Mouse (Mus musculus) erythroblast, adult 5-6 weeks (primary cell): ENCODE results near the gene Rad17. TPM values are rescaled to one million over a fixed set of nuclear protein-coding genes. Genes with fewer than 3 reads are reported as not detected.

Experiments
- ATAC-seq: replicated peaks from 2 replicates; pipeline ENCODE4 v1.8.0; 2016; ENCODE audit warnings: moderate number of reproducible peaks, mild to moderate bottlenecking, moderate TSS enrichment, inconsistent platforms; ENCODE audit not compliant: poor library complexity, low FRiP score, severe bottlenecking
- total RNA-seq, 2 experiments: library from RNA; stranded (forward) in 1 of 2; stranded (reverse) in 1 of 2; fragments of 150-400 nt in 1 of 2; fragments of 200-764, 138-1000 nt in 1 of 2; gene quantifications; 2 replicates each; pipeline versions ENCODE4 v1.2.3 to v1.2.4; 2015 to 2017; ENCODE audit warnings: low replicate concordance in 2 of 2

Rad17 gene
- total RNA-seq (2015; ENCODE audit: low replicate concordance): 10.7 and 19.2 TPM in 2 replicates
- total RNA-seq (2017; ENCODE audit: low replicate concordance): 14.7 and 20.5 TPM in 2 replicates

DNA sequence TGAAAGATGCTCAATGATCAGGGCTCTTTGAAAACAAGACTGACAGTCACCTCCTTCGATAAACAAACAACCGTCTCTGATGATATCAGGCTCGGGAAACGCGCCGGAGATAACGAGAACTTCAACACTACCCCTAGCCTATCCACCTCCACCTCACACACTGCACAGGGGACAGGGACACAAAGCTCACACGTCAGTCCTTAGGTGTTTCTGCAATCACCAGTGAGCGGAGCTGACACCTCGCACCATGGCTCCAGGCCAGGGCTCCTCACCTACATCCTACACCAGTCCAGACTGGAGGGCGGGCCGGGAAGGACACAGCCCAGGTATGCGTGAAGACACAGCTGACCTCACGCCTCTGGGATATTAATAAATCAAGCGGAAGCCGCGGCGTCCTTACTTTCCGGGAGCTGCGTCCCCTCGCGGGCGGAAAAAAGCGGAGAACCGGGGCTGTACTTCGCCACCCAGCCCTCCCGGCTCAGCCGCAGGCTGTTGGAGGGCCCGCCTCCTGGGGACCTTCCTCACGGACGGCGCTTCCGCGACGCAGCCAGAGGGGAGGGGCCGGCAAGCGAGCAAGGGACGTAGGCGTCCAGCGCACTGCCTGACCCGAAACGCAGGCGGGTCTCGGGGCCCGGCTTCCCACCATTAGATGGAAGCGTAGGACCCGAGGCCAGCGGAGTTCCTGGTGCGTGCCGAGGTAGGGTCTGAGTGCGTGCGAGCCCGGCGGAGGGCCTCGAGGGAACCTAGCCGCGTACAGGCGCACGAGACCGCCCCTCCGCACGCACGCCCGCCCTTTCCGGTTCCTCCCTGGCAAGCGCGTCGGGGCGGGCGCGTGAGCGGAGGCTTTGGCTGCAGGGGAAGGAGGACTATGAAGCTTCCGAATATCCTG is at the start of gene Rad17, which contains the start of gene Ak6:
Gene Rad17, minus strand, starts transcription at position 502 of the 889 bp plus-strand sequence.
Gene Ak6, plus strand, starts transcription at position 430 of the 889 bp plus-strand sequence.
- ATAC-seq: peak; percentile 97

DNA sequence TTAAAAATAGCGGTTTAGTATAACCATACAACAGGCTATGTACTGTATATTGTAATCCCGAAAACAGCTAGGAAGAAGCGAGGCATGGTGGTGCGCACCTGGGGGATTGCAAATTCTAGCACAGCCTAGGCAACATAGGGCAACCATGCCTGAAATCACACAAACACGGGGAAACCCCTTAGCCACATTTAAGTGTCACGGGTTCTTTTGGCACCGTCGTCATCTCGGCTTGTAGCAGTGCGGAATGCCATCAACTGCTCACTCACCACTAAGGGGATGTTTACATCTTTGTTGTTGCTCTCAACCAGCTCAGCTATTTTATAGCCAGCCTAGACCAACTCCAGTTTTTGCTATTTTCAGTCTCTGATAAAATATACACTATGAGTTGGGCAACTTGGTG is 48.0 kb upstream of the Rad17 start:
- ATAC-seq: no peak

DNA sequence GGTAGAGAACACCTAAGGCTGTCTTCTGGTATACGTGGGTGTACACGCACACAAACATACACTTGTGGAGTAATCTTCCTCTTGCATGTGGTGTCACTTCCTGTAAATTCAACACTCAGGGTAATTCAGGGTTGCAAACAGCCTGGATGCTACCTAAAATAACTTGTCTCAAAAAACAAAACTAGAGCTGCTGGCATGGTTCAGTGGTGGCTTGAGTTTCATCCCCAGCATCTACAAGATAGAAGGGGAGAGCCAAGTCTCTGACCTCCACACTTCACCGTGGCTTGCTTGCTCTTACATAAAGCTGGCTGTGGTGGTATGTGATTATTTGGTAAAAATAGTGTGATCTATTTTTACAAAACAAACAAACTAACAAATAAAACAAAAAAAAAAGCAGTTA is 46.7 kb upstream of the Rad17 start:
- ATAC-seq: no peak

DNA sequence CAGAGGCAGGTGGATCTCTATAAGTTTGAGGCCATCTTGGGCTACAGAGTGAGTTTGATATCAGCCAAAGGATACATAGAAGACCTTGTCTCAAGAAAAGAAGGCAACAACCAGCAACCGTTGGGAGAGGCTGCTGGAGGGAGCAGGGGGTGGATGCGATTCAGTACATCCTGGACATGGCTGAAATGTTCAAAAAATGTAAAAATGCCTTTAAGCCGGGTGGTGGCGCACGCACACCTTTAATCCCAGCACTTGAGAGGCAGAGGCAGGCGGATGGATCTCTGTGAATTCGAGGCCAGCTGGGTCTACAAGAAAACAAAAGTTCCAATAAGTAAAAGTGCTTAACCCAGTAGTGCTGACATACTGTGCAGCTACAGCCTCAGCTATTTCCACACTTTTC is 36.7 kb upstream of the Rad17 start:
- no peak for ATAC-seq

DNA sequence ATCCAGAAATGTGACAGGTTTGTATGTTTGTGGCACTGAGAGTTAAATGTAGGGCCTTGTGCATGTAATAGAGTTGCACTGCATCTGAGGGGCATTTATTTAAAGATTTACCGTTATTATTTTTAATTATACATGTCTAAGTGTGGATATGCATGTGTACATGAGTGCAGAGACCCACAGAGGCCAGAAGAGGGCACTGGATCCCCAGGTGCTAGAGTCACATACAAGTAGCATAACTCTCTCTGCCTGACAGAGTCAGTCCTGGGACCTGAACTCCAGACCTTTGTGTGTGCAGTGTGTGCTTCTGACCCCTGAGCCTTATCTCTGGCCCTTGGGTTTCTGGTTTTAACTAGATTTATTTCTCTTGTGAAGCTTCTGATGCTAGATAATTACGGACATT is 33.5 kb upstream of the Rad17 start:
- ATAC-seq: peak; percentile 76

DNA sequence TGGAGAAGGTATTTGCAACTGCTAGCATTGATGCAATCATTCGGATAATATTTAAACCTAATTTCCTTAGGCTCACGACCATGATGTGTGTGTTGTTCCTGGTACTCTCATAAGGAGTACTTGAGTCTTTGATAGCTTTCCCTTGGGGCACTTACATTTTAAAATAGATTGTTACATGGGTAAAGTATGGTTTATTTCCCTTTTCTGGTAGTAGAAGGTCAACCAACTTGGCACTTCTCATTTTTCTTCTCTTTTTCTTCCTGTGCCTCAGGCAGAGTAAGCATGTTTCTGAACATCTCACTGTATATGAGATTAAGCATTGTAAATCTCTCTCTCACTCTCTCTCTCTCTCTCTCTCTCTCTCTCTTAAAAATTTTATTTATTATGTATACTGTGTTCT is 32.0 kb upstream of the Rad17 start:
- no peak for ATAC-seq

DNA sequence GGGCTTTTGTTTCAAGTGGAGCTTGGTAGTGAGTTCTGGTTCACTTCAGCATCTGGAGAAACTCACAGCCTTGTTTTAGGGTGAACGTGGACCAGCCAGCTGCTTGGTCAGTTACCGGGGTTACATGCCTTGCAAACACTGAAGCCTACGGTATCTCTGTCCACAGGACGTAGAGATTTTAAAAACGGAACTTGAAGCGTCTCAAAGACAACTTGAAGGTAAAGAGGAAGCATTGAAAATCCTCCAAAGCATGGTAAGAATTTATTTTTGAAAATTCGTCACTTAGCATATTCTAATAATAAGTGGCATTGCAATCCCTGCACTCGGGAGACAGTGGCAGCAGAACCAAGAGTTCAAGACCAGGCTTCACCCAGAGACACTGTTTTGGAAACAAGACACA is 30.8 kb upstream of the Rad17 start:
- no peak for ATAC-seq

DNA sequence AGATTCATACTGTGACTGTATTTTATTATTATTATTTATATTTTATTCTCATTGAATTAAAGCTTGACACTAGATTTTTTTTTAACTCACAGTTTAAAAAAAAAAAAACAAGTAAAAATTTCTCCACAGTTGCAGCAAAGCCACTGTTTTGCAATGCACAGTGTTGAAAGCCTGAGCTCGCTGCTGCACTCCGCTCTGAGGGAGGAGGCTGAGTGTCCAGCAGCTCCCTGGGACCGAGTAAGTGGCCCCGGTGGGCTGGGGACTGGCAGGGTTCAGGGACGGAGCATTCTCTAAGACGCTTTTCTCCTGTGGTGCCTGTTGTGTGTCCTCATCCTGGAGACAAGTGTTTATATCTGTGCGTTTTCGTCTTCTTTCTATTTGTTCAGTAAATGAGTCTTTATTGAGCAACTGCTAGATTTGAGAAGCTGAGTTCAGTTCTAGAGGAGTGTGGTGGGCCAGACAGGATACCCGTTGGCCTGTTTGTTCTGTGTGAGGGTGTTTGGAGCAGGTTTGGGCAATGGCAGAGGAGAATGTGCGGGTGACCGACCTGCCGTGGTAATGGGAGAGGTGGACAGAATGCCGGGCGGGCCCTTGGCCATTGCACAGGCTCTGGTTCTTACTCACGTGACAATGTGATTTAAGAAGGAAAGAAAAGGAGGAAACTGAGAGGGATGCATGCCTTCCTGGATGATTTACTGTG is 25.2 kb upstream of the Rad17 start:
- ATAC-seq: no peak

DNA sequence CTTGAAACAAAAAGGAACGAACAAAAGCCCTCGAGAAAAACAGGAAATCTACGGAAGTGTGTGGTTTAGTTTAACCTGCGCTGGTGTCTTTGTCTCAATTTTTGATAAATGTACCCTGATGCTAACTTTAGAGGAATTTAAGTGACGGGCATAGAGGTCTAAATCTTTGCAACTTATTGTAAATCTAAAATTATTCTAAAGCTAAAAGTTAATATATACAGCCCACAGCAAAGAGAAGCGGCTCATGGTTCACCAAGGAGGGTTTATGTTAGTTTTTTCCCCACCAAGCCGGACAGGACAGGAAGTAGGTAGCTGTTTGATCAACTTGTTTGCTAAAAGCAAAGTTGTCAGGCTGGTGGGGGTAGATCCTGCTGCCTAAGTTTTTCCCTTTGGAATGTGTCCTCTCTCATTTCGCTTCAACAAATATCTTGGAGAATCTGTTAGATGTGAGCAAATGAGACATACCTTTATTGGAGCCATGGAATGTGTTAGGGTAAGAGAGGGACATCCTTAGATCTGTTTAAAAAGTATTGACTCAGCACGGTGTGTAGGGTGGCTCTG is 19.4 kb upstream of the Rad17 start:
- ATAC-seq: no peak

DNA sequence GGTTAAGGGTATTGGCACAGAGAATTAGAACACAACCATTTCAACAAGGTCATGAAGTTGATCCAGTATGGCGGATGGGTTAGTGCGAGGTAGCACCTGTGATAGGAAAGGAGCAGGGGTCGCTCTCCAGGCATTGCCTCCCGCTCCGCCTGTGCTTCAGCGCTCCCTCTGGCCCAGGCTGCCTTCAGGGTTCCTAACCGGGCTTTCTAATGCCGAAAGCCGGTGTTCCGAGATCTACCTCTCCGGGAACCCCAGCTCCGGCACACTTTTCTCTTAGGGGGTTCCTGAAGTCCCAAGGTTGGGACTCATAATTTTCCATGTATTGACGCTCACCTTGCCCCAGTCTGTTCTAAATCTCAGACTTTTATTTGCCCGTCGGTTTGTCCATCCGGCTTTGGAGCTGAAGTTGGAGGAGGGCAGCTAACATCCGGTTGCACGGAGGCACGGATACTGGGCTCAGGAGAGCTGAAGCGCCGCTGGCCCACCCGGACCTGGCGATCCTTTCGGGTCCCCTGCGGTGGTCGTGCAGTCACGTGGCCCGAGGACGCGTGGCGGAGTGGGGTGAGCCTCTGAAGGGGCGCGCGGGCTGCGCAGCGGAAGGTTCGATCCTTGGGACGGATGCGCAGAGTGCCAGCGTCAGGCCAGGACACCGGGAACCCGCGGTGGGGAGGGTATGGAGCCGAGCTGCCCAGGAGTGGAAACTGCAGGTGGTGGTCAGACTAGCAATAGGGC is 18.6 kb upstream of the Rad17 start, which contains the start of gene Ccdc125:
Gene Ccdc125, plus strand, starts transcription at position 427 of the 732 bp plus-strand sequence.
- no peak for ATAC-seq

DNA sequence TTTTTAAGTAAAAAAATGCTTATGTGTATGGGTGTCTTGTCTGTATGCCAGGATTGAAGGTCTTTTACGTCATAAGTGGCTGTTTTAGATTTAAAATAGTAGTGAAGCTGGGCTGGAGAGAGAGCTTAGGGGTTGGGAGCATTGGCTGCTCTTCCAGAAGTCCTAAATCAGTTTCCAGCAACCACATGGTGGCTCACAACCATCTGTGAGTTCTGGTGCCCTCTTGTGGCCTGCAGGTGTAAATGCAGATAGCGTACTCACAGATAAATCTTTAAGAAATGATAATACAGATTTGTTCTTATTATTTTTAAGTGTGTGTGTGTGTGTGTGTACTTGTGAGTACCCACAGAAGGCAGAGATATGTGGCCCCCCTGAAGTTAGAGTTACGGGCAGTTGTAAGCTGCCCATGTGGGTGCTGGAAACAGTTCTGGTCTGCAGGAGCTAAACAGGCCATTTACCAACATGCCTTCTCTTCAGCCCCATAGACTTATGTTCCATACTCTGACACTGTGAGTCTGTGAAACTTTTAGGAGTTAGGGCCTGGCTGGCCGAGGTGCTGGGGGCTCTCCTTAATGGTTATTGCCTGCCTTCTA is 9.1 kb upstream of the Rad17 start:
- peak; percentile 68 for ATAC-seq

DNA sequence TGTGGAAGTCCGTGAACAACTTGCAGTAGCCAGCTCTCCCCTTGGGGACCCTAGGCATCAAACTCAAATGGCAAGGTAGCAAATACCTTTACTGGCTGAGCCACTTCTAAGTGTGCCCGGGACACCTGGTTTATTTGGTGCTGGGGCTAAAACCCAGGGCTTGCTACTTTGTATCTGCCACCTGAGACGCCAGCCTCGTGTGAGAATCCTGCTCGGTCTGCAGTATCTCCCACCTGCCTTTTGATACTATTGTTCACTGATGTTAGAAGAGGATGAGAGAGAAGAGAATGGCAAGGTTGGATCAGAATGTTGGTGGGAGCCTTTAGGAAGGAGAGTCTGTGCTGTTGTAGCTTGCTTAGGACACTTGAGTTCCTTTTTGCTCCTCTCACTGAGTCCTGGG is 7.2 kb upstream of the Rad17 start:
- no peak for ATAC-seq

DNA sequence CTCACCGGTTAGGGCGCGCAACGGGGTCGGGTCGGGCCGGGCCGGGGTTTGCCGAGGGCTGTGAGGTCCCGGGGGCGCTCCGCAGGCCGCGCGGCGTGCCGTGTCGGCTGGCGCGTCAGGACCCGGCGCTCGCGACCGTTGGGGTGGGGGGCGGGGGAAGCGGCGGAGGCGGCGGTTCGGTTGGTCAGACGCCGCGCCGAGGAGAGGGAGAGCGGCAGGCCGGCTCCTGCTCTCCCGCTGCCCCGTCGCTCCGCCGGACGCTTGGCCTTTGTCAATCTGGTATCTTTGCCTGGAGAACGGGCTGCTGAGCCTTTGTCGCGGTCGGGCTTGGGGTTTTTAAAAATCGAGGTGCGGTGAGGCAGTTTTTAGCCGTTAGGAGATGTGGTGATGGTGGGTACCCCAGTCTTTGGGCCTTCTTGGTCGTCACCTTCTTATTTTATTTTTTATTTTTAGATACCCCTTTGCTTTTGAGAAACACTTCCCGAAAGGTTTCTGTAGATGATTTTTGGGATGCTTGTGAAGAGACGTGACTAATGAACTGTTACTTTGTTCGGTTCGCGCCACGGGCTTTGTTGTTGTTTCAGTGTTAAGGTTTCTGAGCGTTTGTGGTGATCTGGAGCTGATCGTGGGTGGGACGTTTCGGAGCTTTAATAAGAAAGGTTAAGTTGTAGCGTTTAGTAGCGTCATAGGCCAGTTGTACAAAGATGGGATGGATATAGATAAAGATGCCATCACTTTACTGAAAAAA is 762 bp upstream of the Rad17 start, which contains the start of gene Taf9:
Gene Taf9, plus strand, starts transcription at position 141 of the 748 bp plus-strand sequence.
- peak; percentile 42 for ATAC-seq

DNA sequence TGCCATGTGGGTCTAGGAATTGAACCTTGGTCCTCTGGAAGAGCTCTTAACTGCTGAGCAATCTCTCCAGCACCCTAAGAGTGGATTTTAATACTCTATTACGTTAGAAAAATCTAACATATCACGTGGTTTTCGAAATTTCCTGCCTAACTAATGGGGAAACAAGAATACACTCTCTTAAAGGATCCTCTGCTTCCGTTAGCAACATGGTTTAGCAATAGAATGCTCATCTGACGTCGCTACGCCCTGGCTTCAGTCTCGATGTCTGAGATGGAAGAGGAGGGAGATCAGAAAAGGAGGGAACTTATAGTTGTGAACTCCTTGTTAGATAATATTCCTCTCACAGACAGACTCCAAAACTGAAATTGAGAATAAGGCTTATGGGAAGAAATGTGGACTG is 2.6 kb downstream of the Rad17 start:
- ATAC-seq: no peak

DNA sequence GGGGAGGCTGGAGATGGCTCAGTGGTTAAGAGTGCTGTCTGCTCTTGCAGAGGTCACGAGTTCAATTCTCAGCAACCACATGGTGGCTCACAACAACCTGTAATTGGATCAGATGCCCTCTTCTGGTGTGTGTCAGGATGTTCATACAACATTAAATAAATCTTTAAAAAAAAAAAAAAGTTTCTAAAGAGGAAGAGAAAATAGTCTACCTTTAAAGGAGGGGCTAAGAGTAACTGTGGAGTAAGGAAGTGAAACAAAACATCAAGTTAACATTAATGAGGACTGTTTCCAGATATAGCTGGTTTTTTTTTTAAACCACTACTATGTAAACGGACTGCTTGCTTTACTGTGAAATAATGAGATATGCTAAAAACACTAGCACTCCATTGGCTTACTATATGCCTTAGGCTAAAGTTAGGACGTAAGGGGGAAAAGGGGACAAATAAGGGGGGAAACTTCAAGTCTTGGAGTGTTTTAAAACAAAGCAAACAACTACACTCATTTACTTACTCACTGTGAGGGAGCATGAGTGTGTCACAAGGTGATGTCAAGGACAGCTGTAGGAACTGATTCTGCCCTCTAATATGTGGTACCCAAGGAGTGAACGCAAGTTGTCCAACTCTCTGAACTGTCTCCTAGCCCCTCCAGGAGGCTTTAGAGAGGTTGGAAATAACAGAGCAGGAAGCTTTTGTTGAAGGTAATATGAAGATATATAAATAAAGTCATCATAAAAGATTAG is 8.2 kb downstream of the Rad17 start:
- ATAC-seq: no peak

DNA sequence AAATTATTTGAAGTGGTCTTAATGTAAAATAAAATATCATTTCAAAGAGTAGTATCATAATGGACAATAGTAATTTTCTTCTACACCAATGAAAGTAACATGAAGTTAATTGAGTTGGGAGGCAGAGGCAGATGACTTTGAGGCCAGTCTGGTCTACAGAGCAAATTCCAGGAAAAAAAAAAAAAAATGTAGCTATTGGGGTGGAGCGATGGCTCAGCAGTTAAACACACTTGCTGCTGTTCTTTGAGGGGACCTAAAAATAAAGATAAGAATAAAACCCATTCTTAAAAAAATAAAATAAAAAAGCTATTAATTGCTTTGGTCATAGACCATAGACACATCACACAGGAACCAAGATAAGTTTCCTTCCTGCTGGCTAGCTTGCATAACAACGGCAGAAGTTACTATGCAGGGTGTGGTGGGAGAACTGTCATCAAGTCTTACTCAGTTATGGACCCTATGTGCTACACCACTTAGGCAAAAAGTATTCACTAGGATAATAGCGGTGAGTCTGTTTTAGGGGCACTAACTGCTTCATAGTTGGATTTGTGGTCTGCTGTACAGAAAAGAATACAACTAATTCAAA is 16.7 kb downstream of the Rad17 start:
- ATAC-seq: no peak

DNA sequence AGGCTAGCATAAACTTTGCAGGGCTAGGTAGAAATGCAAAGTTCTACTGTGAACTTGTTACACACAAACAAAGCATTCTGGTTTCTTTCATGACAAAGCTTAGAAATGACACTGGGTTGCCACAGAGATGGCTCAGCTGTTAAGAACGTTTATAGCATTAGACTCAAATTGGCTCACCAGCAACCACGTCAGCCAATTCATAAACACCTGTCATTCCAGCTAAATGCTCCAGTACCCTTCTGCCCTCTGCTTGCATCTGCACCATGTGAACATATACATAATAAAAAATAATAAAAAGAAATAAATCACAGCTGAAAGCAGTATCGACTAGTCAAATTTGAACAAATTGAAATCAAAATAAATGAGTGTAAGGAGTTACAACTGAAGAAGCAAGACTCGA is 28.6 kb downstream of the Rad17 start:
- no peak for ATAC-seq

DNA sequence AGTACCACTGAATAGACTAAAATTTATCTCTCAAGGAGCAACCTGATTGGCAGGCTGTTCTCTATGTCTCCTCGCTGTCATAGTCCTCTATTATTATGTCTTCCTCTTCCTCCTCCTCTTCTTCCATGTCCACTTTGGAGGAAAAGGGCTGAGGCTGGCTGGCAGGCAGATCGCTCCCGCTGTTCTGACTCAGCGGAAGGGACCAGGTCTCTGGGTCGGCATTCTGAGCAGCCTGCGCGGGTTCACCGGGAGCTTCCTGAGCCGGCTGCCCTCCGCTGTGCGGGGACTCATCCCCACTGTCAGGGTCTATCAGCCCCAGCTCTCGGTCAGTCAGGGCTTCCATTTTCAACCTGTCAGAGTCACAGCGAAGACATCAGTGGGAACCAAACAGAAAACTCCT is 33.3 kb downstream of the Rad17 start:
- no peak for ATAC-seq
